Mouse (Mus musculus) C2C12 (cell line): ENCODE data around the gene Zfp661.

Experiments
- MAX ChIP-seq: IDR thresholded peaks from one replicate; pipeline ENCODE4 v1.6.1; 2011; ENCODE audit warnings: mild to moderate bottlenecking, control low read depth
- USF1 ChIP-seq: IDR thresholded peaks from one replicate; pipeline ENCODE4 v1.6.1; 2011; ENCODE audit warnings: low read depth, mild to moderate bottlenecking, control low read depth, moderate library complexity

- TF ChIP-seq MAX: no peak
- no peak for TF ChIP-seq USF1
Observed at GRCm38 (mm10) chr2:127573322-127573721, 13.6 kb downstream of the Zfp661 start.
